Mouse (Mus musculus): ENCODE results near the gene Smyd4.

GRCm38 (mm10) chr11:75337246-75337645 lies 11.0 kb upstream of the Smyd4 start:
- no peak for TF ChIP-seq CTCF (IDR thresholded peaks at IDR 0.05 in 2 of 3, conservative IDR thresholded peaks at IDR 0.05 in 1 of 3; ENCODE audit: control insufficient read depth in 1 of 3, insufficient read depth in 1 of 3, low read depth in 2 of 3, low read length in 3 of 3, poor library complexity in 1 of 3, severe bottlenecking in 1 of 3)
- TF ChIP-seq NELFE (IDR thresholded peaks at IDR 0.05; ENCODE audit: low read depth, low read length): no peak
- no peak for TF ChIP-seq MAFK (IDR thresholded peaks at IDR 0.05; ENCODE audit: borderline replicate concordance, low read depth, low read length)
- no peak for TF ChIP-seq JUND (IDR thresholded peaks at IDR 0.05; ENCODE audit: low read depth, low read length)
- TF ChIP-seq EP300 (IDR thresholded peaks at IDR 0.05; ENCODE audit: low read depth in 1 of 2, low read length in 2 of 2): no peak
- TF ChIP-seq MAX (IDR thresholded peaks at IDR 0.05; ENCODE audit: low read length): no peak
- no peak for TF ChIP-seq CHD2 (IDR thresholded peaks at IDR 0.05; ENCODE audit: low read length)
